Mouse (Mus musculus) monocyte, adult 5-6 weeks (primary cell): Measurements from ENCODE around the gene Gm49342. TPM values are rescaled to one million over a fixed set of nuclear protein-coding genes. Genes with fewer than 3 reads are reported as not detected.
"Not testable (repeated sequence)": the region's sequence is repeated elsewhere in the genome, so short reads cannot be mapped to it uniquely, and the experiment has no call there.

Experiments used
- ATAC-seq: fragments of 153-309, 156-312 bp; replicated peaks from 2 replicates; pipeline ENCODE4 v1.8.0; 2017; ENCODE audit warnings: mild to moderate bottlenecking; ENCODE audit not compliant: low TSS enrichment, insufficient number of reproducible peaks, severe bottlenecking, poor library complexity, low FRiP score
- total RNA-seq: library from RNA; stranded (forward); fragments of 200-1000, 200-491, 200-594 nt; gene quantifications from 3 replicates; pipeline ENCODE4 v1.2.3, GENCODE M21; 2017

Gm49342 gene
- 8.7 to 29.0 TPM (median 10.8 TPM) in 3 replicates for total RNA-seq

- peak; percentile 97 for ATAC-seq
Measured at GRCm38 (mm10) chr14:50943932-50944667, at the start of gene Gm49342. Gene Gm49342 (plus strand): TSS chr14:50944517.

- no peak for ATAC-seq
Measured at GRCm38 (mm10) chr14:50895407-50895806, 48.9 kb upstream of the Gm49342 start.

GRCm38 (mm10) chr14:50895985-50896746, 48.2 kb upstream of the Gm49342 start:
- ATAC-seq = 0 out of 2 replicates have a peak, but pooled peaks have one; percentile 54

GRCm38 (mm10) chr14:50896747-50897373, 47.5 kb upstream of the Gm49342 start:
- no peak for ATAC-seq

- no peak for ATAC-seq
Measured at GRCm38 (mm10) chr14:50897374-50897765, 46.9 kb upstream of the Gm49342 start, which contains the start of gene Klhl33. Gene Klhl33 (minus strand): TSS chr14:50897507.

- ATAC-seq = peak; percentile 57; the same call in 1 of the 2 replicates
Measured at GRCm38 (mm10) chr14:50897992-50898391, 46.3 kb upstream of the Gm49342 start.

GRCm38 (mm10) chr14:50903973-50904827, 40.1 kb upstream of the Gm49342 start:
- peak; percentile 52; the same call in 1 of the 2 replicates for ATAC-seq

- no peak for ATAC-seq
Measured at GRCm38 (mm10) chr14:50904828-50905129, 39.5 kb upstream of the Gm49342 start.

GRCm38 (mm10) chr14:50905327-50905726, 39.0 kb upstream of the Gm49342 start:
- peak; percentile 61 for ATAC-seq

GRCm38 (mm10) chr14:50908126-50908525, 36.2 kb upstream of the Gm49342 start:
- ATAC-seq = no peak

- ATAC-seq = no peak
Measured at GRCm38 (mm10) chr14:50911356-50911755, 33.0 kb upstream of the Gm49342 start.

- ATAC-seq = not testable (repeated sequence)
Measured at GRCm38 (mm10) chr14:50923437-50923836, 20.9 kb upstream of the Gm49342 start.

GRCm38 (mm10) chr14:50924281-50925064, 19.8 kb upstream of the Gm49342 start, which contains the start of the genes Osgep and Apex1:
Gene Osgep (minus strand): TSS chr14:50924893.
Gene Apex1 (plus strand): TSS chr14:50924968.
- ATAC-seq = peak; percentile 86

- ATAC-seq = no peak
Measured at GRCm38 (mm10) chr14:50925111-50925920, 19.0 kb upstream of the Gm49342 start.

GRCm38 (mm10) chr14:50927366-50927765, 17.0 kb upstream of the Gm49342 start:
- no peak for ATAC-seq

- ATAC-seq = peak; percentile 15; the same call in 1 of the 2 replicates
Measured at GRCm38 (mm10) chr14:50929951-50930350, 14.4 kb upstream of the Gm49342 start.

GRCm38 (mm10) chr14:50930377-50930753, 14.0 kb upstream of the Gm49342 start:
- 0 out of 2 replicates have a peak, but pooled peaks have one; percentile 2 for ATAC-seq
